Mouse (Mus musculus): ENCODE data around the gene Bcl2l1. TPM values are rescaled to one million over a fixed set of nuclear protein-coding genes. Genes with fewer than 3 reads are reported as not detected.

Bcl2l1 gene
- total RNA-seq, 2 experiments from 2014 or later: 120 to 127 TPM

GRCm38 (mm10) chr2:152810158-152810941 lies 21.2 kb downstream of the Bcl2l1 start:
- DNase-seq (ENCODE audit: low spot score in 2 of 2): peak in 1 of 2 experiments; percentile 42
- intact Hi-C loops (cut with DNase I): no loop called here

GRCm38 (mm10) chr2:152808178-152808577 lies 23.4 kb downstream of the Bcl2l1 start:
- DNase-seq (ENCODE audit: low spot score in 2 of 2): no peak
- intact Hi-C loops (cut with DNase I): no loop called here

GRCm38 (mm10) chr2:152806037-152806436 lies 25.5 kb downstream of the Bcl2l1 start:
- DNase-seq (ENCODE audit: low spot score in 2 of 2): no peak
- intact Hi-C loops (cut with DNase I): no loop called here

- intact Hi-C loops (cut with DNase I): no loop called here
- DNase-seq (ENCODE audit: low spot score in 2 of 2): no peak
Observed at GRCm38 (mm10) chr2:152805111-152805490, 26.4 kb downstream of the Bcl2l1 start.

GRCm38 (mm10) chr2:152804408-152805110 lies 27.0 kb downstream of the Bcl2l1 start:
- intact Hi-C loops (cut with DNase I): no loop called here
- DNase-seq (ENCODE audit: low spot score in 2 of 2): no peak

GRCm38 (mm10) chr2:152803081-152803480 lies 28.4 kb downstream of the Bcl2l1 start:
- no peak for DNase-seq (ENCODE audit: low spot score in 2 of 2)
- intact Hi-C loops (cut with DNase I): no loop called here

DNA sequence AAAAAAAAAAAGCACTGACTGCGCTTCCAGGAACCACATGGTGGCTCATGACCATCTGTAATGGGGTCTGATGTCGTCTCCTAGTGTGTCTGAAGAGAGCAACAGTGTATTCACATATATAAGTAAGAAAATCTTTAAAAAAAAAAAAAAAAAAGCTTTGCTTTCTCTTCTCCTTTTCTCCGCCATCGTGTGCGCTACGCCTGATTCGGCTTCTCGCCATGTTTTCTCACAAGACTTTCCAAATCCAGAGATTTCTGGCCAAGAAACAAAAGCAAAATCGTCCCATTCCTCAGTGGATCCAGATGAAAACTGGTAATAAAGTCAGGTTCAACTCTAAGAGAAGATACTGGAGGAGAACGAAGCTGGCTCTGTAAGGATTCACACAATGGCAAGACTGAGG lies 29.2 kb downstream of the Bcl2l1 start:
- intact Hi-C loops (cut with DNase I): no loop called here
- no peak for DNase-seq (ENCODE audit: low spot score in 2 of 2)

GRCm38 (mm10) chr2:152800762-152801113 lies 30.8 kb downstream of the Bcl2l1 start:
- intact Hi-C loops (cut with DNase I): no loop called here
- no peak for DNase-seq (ENCODE audit: low spot score in 2 of 2)

DNA sequence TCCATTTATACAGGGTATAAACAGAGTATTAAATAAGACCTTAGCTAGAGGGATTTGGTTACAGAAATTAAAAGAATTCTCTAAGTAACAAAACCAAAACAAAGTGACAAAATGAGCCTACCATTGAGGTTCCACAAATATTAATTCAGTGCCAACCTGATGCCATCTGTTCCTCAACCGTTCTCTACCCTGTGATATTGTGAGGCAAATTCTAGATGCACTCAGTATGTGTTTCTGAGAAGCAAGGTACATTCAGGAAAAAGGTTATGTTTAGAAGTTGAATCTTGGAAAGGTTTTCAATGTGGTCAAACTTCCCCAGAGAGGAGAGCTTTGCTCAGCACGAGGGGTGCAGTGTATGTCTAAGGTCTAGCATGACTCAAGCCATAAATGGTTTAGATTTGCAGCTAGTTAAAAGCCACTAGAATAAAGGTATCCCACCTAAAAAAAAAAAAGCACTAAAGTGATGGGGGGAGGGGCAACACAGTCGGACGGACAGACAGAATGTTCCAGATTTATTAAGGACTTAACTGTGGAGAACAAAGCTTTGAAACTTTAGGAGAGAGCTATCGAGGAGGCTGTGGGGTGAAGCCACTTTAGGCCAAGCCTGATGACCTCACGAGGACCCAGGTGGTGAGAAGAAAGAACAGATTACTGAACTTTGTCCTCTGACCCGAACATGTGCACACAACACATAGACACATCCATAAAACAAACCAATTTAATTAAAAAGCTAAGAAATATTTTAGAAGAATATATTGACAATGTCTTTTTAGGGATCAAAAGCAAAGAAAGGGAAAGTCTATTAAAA lies 31.4 kb downstream of the Bcl2l1 start:
- intact Hi-C loops (cut with DNase I): no loop called here
- DNase-seq (ENCODE audit: low spot score in 2 of 2): no peak

DNA sequence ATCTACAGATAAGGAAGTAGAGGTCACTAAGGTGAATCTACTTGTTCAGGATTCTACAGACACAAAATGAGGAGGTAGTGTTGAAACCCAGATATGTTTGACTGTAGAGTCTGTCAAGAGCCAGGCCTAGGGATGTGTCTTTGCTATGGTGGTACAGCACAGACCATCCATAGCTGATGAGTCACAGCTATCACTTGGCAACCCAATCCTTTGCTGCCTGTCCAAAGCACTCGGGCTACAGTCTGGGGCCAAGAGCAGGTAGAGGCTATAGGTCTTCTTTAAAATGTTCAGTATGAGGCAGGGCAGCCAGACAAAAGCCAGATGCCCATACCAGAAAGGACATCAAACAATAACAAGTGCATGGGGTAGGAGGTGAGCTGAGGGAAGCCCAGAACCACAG lies 33.9 kb downstream of the Bcl2l1 start:
- intact Hi-C loops (cut with DNase I): no loop called here
- DNase-seq (ENCODE audit: low spot score in 2 of 2): no peak

DNA sequence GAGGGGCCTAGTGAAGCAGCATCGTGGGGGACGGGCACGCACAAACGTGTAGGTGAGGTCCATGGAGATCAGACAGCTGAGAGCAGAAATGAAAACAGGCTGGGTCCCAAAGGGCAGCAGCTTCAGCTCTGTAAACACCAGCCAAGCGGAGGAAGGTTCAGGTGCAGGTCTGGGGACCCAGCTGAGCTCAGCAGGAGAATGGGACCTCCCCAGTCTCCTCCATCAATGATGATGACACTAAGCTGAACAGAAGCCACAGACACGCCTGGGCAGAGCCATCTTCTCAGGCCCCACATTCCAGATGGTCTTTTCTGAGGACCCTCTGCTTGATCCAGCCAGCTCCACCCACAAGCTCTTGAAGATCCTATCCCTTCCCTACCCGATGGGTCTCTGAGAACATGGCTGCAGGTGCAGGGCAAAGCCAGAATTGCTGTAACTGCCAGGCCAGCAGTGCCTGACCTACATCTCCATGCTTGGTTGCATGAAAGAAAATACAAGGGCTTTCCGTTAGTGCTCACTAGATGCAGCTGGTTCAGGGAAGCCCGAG lies 37.2 kb downstream of the Bcl2l1 start:
- intact Hi-C loops (cut with DNase I): no loop called here
- DNase-seq (ENCODE audit: low spot score in 2 of 2): no peak

GRCm38 (mm10) chr2:152793381-152793780 lies 38.1 kb downstream of the Bcl2l1 start:
- intact Hi-C loops (cut with DNase I): no loop called here
- DNase-seq (ENCODE audit: low spot score in 2 of 2): no peak

DNA sequence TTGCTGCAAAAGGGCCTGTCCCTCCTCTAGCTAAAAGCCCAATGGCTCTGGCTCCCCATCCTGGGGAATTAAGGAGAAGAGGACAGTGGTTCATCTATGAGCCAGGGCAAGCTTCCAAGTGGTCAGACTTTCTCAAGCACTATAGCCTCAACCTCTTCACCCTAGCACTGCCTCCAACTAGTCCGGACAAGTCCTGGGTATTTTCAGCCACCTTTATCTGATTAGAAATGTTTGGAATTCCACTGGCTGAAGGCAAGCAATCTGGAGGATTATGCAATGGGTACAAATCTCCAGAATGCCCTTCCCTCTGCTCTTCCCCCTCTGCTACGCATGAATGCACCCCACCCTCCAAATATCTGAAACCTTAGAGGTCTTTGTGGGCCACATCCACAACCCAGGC lies 39.1 kb downstream of the Bcl2l1 start:
- DNase-seq (ENCODE audit: low spot score in 2 of 2): no peak
- intact Hi-C loops (cut with DNase I): no loop called here

- no peak for DNase-seq (ENCODE audit: low spot score in 2 of 2)
- intact Hi-C loops (cut with DNase I): no loop called here
Observed at GRCm38 (mm10) chr2:152789591-152789999, 41.9 kb downstream of the Bcl2l1 start.

DNA sequence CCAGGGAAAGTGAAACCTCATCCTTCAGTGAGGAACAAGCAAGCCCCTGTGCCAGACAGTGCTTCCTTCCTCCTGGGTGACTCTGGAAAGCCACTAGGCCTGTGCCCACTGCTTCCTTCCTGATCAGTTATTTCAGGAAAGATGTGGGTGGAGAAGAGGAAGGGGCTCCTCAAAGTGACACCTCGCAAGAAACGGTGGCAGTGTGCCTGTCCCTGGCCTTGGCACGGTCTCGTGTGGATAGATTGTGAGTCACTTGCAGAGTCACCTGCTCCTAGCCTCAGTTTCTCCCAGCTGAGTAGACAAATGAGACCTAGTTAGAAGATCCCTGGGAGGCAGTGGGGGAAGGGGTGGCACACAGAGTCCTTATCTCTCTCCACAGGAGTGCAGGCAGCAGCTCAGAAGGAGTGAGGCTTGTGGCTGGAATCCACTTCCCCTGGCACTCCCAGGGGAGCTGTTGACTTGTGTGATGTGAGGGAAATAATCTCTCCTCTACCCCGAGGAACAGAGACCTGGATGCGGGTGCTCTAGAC lies 42.6 kb downstream of the Bcl2l1 start:
- intact Hi-C loops (cut with DNase I): no loop called here
- DNase-seq (ENCODE audit: low spot score in 2 of 2): peak; percentile 37 to 52

- intact Hi-C loops (cut with DNase I): no loop called here
Observed at GRCm38 (mm10) chr2:152787543-152787942, 44.0 kb downstream of the Bcl2l1 start.

DNA sequence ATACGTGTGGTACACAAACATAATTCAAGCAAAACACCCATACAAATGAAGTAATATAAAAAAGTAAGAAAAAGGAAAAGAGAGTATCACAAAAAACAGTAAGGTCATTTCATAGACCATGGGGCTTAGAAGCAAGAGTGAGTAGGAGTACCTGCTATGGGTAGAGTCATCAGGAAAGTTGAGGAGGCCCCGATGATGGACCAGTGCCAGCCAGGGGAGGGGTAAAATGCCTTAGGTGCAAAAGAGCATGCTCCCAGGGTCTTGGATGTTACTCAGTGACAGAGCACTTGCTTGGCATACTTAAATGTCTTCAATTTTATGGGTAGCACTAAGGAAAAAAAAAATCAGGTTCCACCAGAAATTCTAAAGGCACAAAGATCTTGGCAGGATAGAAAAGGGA lies 44.4 kb downstream of the Bcl2l1 start:
- intact Hi-C loops (cut with DNase I): no loop called here
- no peak for DNase-seq (ENCODE audit: low spot score in 2 of 2)

More at GRCm38 (mm10) chr2:152787543-152787942, 44.0 kb downstream of the Bcl2l1 start:
- DNase-seq (ENCODE audit: low spot score in 2 of 2): no peak

- intact Hi-C loops (cut with DNase I): loop anchor here (1.0 kb wide), 1 partner anchor 44 kb away; no protein-coding TSS in a partner anchor
- peak; percentile 79 to 90 for DNase-seq (ENCODE audit: low spot score in 2 of 2)
Observed at GRCm38 (mm10) chr2:152785446-152786350, 45.8 kb downstream of the Bcl2l1 start.

- DNase-seq (ENCODE audit: low spot score in 2 of 2): no peak
- intact Hi-C loops (cut with DNase I): loop anchor here (1.0 kb wide), 1 partner anchor 45 kb away; no protein-coding TSS in a partner anchor
Observed at GRCm38 (mm10) chr2:152784640-152785039, 46.9 kb downstream of the Bcl2l1 start.

All from left cerebral cortex, postnatal 14 days (tissue).